Mouse (Mus musculus): Measurements from ENCODE around the gene Gm45713.
"Not testable (repeated sequence)": the region's sequence is repeated elsewhere in the genome, so short reads cannot be mapped to it uniquely, and the experiment has no call there.

Gm45713 gene

DNA sequence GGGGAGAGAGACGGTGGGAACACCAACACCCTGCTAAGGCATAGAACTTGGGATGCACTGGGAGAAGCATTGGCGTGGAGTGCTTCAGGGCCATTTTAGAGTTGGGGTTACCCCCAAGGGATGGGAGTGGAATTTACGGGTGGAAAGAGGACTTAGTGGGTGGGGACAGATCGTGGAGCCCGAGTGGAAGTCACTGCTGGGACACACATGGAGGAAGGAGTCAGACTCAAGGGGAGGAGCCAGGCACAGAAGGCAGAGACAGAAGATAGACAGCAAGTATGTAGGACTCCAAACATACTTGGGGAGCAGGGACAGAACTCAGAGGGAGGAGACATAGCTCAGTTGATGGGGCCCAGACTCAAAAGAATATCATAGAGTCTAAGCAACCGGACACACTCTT, 26.5 kb upstream of the Gm45713 start:
- DNase-seq, result no peak

DNA sequence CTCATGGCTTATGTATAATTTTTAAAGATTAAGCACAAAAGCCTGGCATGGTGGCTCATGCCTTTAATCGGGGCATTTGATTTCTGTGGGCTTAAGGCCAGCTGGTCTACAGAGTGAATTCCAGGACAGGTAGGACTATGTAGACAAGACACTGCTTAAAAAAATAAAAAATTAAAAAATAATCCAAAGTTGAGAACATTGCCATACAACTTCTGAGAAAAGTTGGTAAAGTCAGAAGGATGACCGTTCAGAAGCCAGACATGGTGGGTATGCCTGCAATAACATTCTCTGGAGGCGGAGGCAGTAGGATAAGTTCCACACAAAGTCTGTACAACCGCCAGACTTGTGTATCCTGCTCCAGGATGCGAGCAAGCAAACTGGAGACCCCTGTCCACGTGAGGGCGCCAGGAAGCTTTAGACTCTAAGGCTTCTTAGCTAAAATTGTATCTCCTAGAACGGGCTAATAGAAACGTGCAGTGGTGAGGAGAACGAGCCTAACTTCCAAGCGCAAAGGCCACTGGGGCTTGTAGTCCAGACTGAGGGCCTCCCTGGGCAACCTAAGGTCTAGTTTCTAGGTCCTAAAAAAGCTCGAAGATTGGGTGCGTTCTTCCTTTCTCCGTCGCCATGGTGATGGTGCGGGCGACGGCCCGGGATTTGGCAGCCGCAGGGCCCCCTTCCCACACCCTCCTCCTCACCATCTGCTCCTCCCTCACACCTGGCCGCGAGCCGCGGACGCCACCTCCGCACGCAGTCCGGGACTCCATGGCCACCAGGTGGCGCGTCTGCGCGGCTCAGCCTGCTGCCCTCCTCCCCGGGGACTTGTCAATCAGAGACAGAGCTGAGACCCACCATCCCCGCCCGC, 25.8 kb upstream of the Gm45713 start:
- DNase-seq, result peak; percentile 98

DNA sequence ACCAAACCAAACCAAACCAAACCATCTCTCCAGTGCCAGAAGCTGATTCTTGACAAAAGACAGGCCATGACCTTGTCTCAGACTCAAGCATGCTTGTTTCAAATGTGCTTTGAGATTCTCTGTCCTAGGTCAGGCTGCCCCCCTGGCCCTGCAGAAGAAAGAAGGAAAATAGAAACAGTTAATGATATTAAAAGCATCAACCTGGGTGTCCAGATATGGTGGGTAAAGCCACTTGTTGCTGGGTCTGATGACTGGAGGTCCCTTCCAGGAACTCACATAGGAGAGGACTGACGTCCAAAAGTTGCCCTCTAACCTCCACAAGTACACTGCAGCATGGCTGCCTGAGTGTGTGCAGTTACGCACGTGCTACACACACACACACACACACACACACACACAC, 24.8 kb upstream of the Gm45713 start:
- no peak for DNase-seq

DNA sequence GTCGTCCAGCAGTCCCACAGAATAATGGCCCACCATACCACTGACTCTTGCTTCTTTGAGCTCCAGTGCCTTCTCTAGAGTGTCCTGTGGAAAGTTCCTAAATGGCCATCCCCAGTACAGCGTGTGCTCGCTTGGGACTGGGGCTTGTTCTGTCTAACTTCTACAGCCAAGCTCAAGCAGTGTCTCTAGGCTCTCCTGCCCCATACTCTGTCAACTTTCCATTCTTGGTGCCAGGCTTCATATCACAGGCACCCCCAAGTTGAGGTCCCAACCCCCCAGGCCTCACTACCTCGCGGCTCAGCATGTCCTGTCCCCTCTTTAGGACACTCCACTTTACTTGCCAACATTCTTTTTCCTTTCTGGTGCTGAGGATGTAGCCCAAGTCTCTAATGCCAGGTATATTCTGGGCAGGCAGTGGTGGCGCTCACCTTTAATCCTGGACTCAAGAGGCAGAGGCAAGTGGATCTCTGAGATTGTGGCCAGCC, 24.3 kb upstream of the Gm45713 start:
- peak; percentile 93 for DNase-seq

DNA sequence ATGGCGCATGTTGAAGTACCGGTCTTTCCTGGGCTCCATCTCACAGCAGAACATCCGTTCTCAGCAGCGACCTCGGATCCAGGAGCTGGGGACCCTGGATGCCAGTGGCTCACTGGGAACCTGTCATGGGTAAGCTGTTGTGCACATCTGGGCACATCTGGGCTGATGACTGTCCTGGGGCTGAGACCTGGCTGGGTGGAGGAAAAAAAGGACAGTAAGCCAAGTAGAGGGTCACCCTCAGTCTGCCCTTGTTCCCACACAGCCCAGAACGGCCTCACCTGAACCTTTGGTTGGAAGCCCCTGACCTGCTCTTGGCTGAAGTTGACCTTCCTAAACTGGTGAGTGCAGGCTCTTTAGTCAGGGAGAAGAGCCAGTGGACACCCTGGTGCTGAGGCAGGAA, 23.0 kb upstream of the Gm45713 start:
- no peak for DNase-seq

DNA sequence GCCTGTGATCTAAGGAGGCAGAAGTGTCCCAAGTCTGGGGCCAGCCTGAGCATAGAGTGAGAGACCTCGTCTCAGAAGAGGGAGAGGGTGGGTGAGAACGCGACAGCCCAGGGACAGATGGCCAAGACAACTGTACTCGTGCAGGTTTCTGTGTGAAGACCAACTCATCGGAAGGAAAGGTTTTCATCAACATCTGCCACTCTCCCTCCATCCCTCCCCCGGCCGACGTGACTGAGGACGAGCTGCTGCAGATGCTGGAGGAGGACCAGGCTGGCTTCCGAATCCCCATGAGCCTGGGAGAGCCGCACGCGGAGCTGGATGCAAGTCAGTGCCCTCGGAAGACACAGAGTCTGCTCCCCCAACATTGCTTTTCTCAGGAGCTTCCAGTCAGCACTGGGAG, 21.4 kb upstream of the Gm45713 start:
- no peak for DNase-seq

DNA sequence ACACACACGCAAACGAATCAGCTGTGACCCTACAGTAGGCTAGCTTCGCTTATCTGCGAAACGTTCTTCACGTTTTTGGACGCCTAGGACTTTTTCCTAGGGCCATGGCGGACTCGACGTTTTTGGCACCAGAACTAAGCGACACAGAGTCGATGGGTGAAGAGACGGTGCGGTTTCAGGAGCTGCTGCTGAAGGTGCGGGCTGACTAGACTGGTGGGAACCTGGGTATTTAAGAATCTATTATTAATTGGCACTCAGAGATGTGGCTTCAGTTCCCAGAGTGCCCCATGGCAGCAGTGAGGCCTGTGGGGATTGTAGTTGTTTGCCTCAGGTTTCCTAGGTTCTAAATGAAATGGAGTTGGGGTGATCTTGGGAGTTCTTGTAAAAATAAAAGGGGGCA, 20.2 kb upstream of the Gm45713 start:
- DNase-seq, result no peak

DNA sequence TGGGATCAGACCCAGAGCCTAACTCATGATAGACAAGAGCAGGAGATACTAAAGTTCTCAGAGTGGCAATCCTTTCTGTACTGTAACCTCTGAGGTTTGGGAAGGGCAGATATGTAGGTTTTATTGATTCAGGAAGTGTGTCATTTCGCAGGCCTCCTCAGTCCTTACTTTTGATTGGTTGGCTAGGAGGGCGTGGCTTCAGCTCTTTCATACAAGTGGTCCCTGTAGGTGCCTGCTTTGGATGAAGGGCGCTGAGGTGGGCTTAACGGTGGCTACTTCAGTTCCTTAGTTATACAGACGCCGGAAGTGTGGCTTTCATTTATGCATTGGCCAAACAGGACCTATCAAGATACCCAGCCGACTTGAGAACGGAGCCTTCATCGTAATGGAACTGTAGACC, 19.6 kb upstream of the Gm45713 start:
- no peak for DNase-seq

DNA sequence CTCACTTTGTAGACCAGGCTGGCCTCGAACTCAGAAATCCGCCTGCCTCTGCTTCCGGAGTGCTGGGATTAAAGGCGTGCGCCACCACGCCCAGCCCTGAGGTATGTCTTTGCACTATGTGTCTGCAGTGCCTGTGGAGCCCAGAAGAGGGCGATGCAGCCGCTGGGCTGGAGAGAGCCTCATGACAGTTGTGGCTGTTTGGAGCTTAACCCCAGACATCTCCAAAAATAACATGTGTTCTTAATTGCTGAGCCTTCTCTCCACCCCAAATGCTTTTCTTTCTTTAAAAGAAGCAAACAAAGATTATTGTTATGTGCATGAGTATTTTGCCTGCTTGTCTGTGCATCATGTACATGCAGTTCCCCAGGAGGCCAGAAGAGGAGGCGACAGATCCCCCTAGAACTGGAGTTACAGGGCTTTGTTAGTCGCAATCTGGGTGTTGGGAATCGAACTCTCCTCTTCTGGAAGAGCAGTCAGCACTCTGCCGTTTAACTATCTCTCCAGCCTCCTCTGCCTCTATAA, 19.0 kb upstream of the Gm45713 start:
- DNase-seq, result peak; percentile 96

DNA sequence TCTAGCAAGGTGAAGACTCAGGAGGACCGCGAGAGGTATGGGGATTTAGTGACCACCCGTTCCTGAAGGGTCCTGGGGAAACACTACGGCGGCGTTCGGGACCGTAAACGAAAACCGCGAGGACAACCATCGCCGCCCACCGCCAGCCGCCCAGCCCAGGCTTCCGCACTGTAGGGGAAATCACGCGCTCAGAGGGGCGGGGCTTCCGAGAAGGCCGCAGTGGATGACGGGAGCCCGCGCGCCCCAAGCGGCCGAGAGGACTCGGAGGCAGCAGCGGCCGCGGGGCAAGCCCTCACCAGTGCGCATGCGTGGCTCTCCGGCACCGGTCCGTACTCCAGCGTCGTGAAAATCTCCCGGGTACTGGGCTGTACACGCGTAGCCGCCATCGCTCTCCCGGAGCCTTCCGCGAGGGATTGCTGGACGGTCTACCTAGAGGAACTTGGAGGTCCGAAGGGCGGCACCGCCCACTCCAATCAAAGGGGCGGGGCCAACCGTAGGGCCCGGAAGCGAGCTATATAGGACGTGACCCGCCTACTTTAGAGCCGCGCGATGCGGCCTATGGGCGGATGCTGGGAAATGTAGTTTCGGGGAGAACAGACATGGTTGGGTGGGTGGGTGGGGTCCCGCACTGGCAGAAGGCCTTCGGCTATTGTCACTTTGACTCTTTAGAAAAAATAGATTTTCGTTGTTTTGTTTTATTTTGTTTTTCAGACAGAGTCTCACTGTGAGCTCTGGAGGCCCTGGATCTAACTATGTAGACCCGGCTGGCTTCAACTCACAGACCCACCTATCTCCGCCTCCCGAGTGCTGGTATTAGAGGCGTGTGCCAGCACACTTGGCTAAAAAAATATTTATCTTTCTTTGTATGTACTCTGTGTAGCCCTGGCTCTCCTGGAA, 18.3 kb upstream of the Gm45713 start, which contains the start of the genes Pih1d1 and Aldh16a1:
Gene Pih1d1 (plus strand): TSS at position 208 of the 897 bp plus-strand sequence.
Gene Aldh16a1 (minus strand): TSS at position 489 of the 897 bp plus-strand sequence.
- peak; percentile 100 for DNase-seq

DNA sequence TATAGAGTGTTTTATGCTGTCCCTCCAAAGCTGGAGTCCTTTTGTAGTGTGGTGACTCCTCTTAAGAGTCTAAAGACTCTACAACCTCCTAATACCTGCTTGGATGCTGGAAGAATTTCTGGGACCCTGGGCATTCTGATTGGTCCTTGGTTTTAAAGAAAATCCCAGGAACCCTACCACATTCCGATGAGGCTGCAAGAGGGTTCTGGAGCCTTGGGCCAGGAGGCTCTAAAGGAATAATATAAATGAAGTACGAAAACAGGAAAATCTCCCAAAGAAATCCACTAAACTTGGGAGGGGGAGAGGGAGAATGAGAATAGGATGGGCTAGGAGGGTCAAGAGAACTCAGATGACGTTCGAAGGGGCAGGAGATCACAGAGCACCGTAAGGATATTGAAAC, 17.6 kb upstream of the Gm45713 start:
- DNase-seq, result no peak

DNA sequence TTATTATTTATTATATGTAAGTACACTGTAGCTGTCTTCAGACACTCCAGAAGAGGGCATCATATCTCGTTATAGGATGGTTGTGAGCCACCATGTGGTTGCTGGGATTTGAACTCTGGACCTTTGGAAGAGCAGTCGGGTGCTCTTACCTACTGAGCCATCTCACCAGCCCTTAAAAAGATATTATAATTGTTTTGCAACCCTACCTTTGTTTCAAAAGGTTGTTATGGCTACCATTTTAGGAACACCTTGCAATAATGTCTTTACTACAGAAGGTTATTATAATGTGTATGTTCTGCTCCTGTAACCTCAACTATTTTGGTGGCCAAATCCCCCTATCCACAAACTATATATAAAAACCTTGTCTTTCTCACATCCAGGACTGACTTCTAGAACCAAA, 17.0 kb upstream of the Gm45713 start:
- DNase-seq, result not testable (repeated sequence)

DNA sequence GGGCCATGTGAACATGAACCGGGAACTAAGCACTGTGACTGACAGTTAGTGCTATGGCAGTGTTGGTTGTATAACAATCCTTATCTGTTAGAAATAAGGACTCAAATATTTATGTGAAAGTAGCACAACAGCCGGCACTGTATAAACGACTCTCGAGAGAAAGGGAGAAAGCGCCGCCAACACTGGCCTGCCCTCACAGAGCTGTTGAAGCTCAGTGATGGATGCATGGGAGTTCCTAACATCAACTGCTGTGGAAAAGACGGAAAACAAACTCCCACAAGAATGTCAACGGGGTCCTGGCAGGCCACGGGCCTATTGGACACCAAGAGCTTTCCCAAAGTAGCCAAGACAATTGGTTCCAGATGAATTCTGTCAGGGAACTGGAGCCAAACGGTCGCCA, 15.3 kb upstream of the Gm45713 start:
- peak; percentile 98 for DNase-seq

DNA sequence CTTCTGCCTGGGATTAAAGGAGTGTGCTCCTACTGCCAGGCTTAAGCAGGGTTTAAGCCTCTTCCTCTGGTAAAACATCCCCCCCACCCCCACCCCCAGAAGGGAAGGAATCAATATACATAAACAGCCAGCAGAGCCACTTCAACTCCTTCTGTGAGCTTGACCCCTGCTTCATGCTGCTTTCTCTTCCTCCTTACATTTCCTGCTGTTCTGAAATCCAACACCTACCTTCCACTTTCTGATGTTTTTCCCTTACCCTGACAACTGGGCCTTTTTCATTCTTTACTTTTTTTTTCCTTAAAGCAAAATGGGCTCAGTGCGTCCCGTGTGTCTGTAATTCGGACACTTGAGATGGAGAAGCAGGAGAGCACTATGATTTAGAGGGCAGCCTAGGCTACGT, 14.3 kb upstream of the Gm45713 start:
- no peak for DNase-seq

DNA sequence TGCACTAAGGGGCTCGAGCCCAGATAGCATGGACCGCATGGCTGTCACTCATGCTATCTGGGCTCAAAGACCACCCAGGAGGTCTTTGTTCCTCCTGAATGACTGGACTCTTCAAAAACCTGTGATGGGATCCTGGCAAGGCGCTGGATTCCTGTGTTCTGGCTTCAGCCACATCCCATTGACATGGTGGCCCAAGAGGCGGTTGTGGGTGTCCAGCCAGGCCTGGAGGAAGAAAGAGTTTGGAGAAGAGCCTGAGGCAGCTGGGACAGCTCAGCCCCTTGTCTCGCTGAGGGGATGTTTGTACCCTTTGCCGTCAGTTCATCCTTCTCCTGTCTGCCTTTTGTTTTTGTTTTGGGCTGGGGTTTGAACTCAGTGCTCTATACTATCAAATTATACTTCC, 13.5 kb upstream of the Gm45713 start:
- peak; percentile 98 for DNase-seq

DNA sequence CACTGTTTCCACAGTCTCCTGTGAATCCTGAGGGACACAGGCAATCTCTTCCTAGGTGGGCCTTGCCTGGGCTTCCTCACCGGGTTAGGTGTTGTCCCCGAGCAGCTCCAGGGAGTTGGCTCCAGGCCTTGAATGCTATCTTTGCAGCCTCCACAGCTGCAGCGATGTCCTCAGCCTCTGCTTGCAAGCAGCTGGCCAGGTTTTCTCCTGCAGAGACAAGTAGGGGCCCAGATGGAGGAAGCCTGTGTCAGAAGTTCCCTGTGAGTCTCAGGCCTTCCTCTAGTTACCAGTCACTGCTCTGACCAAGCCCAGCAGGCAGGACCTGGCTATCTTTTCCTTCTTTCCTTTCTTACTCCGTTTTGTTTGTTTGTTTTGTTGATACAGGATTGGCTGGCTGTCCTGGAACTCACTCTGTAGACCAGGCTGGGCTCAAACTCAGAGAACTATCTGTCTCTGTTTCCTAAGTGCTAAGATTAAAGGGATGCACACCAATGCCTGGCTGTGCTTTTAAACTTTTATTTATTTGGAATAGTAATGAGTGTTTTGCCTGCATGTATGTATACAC, 12.6 kb upstream of the Gm45713 start:
- peak; percentile 97 for DNase-seq

DNA sequence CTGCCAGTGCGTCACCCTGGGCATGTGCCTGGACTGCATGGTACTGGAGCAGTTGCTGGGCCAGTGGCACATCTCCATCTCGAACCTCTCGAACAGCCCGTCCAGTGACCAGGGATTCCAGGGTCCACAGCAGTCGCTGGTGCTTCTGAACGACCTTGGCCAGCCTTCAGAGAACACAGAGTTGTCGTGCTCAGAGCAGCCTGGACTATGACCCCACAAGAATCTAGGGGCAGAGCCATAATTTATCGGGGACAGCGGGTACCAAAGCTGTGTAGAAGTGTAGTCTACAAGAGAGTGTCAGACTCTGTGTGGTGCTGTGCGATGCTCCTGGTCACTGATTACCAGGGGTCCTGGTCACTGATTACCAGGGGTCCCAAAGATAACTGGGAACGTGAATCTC, 11.9 kb upstream of the Gm45713 start:
- DNase-seq, result no peak

DNA sequence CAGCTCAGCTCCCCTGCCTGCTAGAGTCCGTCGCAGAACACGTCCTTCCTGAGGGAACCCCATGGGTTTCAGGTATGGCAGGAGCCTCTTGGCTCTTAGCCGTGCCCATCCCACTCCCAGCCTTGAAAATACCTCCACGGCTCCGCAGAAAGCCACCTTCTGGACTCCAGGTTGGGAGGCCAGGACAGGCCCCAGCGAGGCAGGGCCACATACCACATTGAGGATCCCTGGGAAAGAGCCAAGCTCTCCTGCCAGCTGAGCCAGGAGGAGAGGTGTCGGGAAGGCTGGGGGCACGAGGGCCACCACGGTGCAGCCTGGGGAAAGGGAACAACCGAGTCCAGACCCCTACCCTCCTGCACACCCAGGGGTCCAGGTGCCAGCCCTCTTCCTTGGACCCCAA, 11.2 kb upstream of the Gm45713 start:
- no peak for DNase-seq

DNA sequence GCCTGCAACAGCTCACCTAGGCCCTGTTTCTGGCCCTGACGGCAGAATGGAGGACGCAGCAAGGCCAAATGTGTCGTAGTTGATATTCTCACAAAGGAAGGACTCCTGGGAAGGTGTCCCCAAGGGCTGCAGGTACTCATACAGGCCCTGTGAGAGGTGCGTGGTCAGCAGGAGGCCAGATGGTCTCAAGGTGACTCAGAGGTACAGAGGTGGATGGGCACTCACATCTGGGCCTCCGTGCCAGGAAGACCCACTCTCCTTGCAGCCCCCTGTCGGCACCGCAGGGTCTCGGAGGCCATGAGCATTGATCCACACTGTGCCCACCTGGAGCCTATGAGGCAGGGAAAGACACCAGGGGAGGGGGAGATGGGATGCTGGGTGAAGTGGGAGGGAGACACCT, 9.4 kb upstream of the Gm45713 start:
- peak; percentile 94 for DNase-seq

DNA sequence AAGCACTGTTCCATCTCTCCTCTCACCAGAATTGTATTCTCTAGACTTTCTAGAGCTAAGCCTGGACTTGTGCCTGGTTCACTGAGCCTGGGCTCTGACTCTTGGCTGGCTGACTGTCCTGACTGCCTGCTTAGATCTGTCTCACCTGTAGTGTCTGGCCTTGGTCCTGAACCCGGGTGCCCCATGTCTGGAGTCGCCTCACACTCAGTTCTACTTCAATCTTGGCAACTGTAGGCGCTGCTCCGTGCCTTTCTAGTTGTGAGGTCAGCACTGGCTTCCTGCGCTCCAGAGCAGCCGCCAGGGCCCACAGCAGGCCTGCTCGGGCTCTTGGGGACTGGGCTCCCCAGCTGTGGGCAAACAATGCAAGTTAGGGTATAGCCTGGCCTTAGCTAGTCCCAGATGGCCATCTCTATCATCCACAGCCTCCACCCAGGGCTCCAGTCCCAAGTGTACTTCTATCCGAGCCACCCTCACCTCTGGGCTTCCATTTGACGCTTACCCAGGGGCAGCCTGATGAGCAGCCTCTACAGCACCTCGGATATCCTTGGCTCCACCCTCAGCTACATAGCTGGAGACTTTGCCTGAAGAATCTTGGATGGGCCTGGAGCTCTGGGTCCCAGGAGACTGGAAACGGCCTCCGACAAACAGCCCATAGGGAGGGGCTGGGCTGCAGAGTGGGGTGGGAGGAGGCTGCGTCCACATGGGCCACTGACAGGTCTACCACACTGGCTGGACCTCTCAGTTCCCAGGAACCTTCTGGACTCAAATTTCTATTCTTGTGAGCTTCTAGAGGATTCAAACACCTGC, 8.5 kb upstream of the Gm45713 start:
- peak; percentile 97 for DNase-seq

DNA sequence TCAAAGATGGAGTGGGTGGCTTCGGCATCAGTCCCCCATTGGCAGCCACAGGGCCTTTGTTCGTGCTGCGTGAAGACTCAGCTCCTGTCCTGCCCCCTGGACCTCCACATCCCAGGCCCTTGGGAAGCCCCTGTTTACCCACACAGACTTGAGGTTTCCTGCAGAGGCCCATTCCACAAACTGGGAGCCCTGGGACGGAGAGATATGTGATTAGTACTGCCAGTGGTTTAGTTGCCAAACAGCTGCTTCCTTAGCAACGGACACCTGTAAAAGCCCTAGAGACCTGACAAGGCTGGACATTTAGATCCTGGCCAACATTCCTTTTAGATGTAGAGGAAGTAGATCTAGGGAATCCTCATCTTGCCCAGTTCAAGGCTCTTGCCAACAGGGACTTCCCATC, 5.9 kb upstream of the Gm45713 start:
- peak; percentile 95 for DNase-seq

DNA sequence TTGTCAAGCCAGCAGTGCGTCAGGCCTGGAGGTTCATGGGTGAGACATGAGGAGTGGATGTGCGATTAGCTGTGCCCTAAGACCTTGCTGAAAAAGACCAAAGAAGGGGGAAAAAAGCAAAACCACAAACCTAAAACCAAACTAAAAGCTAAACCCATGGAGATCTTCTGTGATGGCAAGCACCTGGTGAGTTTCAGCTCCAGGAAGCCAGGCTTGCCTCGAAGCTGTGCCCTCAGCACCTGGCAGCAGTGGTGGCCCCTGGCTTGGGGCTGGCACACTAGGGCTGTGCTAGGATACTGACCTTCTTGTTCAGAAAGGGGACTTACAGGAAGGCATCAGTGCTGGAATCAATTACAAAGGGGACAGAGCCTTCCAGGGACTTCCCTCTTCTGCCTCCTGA, 5.3 kb upstream of the Gm45713 start:
- no peak for DNase-seq
